Mouse (Mus musculus) kidney, embryonic 16.5 days (tissue): Measurements from ENCODE around the gene Clcnka. TPM values are rescaled to one million over a fixed set of nuclear protein-coding genes. Genes with fewer than 3 reads are reported as not detected.
A peak's percentile ranks its signal among the peaks of the same experiment; 100 is the strongest.

Source experiments
- ATAC-seq: fragments of 200-750 bp; cut with Nextera tagmentation; 2 replicates; pipeline ENCODE4 v1.8.0; 2017; ENCODE audit warnings: moderate TSS enrichment; ENCODE audit not compliant: low FRiP score, low TSS enrichment
- H3K27ac ChIP-seq: fragments of 300-500 bp; sonication (generic); 2 replicates; pipeline ENCODE4 v1.5.1; 2014; ENCODE audit warnings: low read length
- H3K27me3 ChIP-seq: fragments of 300-500 bp; sonication (generic); 2 replicates; pipeline ENCODE4 v1.6.1; 2014; ENCODE audit warnings: low read length, control low read depth, mixed read lengths; ENCODE audit not compliant: insufficient read depth
- H3K36me3 ChIP-seq: fragments of 300-500 bp; sonication (generic); 2 replicates; pipeline ENCODE4 v1.6.1; 2014; ENCODE audit warnings: low read length, control low read depth, mixed read lengths; ENCODE audit not compliant: insufficient read depth
- H3K4me1 ChIP-seq: fragments of 300-500 bp; sonication (generic); 2 replicates; pipeline ENCODE4 v1.6.1; 2014; ENCODE audit warnings: low read length, control low read depth, mixed read lengths; ENCODE audit not compliant: insufficient read depth
- H3K4me2 ChIP-seq: fragments of 300-500 bp; sonication (generic); replicated peaks from 2 replicates; pipeline ENCODE4 v1.6.1; 2014; ENCODE audit warnings: low read depth, low read length
- H3K4me3 ChIP-seq: fragments of 300-500 bp; sonication (generic); 2 replicates; pipeline ENCODE4 v1.5.1; 2014; ENCODE audit warnings: mild to moderate bottlenecking, low read length
- H3K9ac ChIP-seq: fragments of 300-500 bp; sonication (generic); replicated peaks from 2 replicates; pipeline ENCODE4 v1.6.1; 2014; ENCODE audit warnings: low read length
- H3K9me3 ChIP-seq: fragments of 300-500 bp; sonication (generic); 2 replicates; pipeline ENCODE4 v1.6.1; 2016; ENCODE audit warnings: low read length, control low read depth
- WGBS: fragments of 180-500 bp; shearing (Covaris S2); extraction: QIAGEN DNeasy Blood & Tissue Kit; methylation state at CpG from one replicate; pipeline ENCODE4 v1.1.7; 2014; 5-methylcytosine and 5-hydroxymethylcytosine counted together
- polyA plus RNA-seq: library from polyadenylated mRNA; unstranded; fragments of >200 nt; fragmentation: Nextera tagmentation; extraction: Ambion mirVana; gene quantifications from 2 replicates; pipeline ENCODE4 v1.2.1, GENCODE M21; 2015

The Clcnka gene
- polyA plus RNA-seq, 1 experiment from 2014 or later = 17.8 TPM

- 72% methylated on average over 7 of the region's 7 CpGs for WGBS
Observed at GRCm38 (mm10) chr4:141386150-141386549, 12.4 kb downstream of the Clcnka start.

GRCm38 (mm10) chr4:141385275-141385674, 13.2 kb downstream of the Clcnka start:
- H3K27me3 ChIP-seq = peaks cover 24% of the 10 kb centered on the region
- H3K4me2 ChIP-seq = no peak overlapping the region
- H3K36me3 ChIP-seq = no peaks in the 10 kb centered on the region
- no peak overlapping the region for H3K9ac ChIP-seq
- H3K4me3 ChIP-seq = no peak overlapping the region
- ATAC-seq = no peak
- H3K27ac ChIP-seq = no peak overlapping the region
- WGBS = 2% methylated on average over 7 of the region's 7 CpGs
- H3K4me1 ChIP-seq = peaks cover 7% of the 10 kb centered on the region
- H3K9me3 ChIP-seq = no peaks in the 10 kb centered on the region

More at GRCm38 (mm10) chr4:141386150-141386549, 12.4 kb downstream of the Clcnka start:
- no peaks in the 10 kb centered on the region for H3K9me3 ChIP-seq
- no peak overlapping the region for H3K27ac ChIP-seq
- H3K9ac ChIP-seq = no peak overlapping the region
- H3K4me3 ChIP-seq = no peak overlapping the region
- peaks cover 24% of the 10 kb centered on the region for H3K27me3 ChIP-seq
- H3K4me2 ChIP-seq = no peak overlapping the region
- no peaks in the 10 kb centered on the region for H3K36me3 ChIP-seq
- no peak for ATAC-seq
- H3K4me1 ChIP-seq = peaks cover 7% of the 10 kb centered on the region

DNA sequence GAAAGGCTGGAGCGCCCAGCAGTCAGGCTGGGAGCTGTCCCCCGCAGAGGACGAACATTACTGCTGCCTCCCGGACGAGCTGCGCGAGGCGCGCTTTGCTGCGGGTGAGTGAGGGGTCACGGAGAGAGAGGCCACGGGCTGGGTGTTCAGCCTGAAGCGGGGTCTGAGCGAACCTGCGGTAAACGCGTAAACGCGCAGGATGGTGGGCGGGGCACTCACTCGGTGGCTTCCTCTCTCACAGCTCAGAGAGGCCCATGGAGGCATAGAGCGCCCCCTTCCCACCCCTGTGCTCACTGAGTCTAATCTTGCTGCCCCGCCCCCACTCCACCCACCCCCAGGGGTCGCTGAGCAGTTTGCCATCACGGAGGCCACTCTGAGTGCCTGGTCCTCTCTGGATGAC, 16.1 kb downstream of the Clcnka start:
- peak overlapping the region; percentile 68 for H3K4me2 ChIP-seq
- H3K9ac ChIP-seq = peak overlapping the region; percentile 42
- peaks cover 24% of the 10 kb centered on the region for H3K27me3 ChIP-seq
- ATAC-seq = peak; percentile 32
- H3K27ac ChIP-seq = no peak overlapping the region
- H3K4me3 ChIP-seq = peak overlapping the region; percentile 36
- H3K4me1 ChIP-seq = peaks cover 7% of the 10 kb centered on the region
- WGBS = under 1% methylated on average over 25 of the region's 25 CpGs
- H3K36me3 ChIP-seq = no peaks in the 10 kb centered on the region
- H3K9me3 ChIP-seq = no peaks in the 10 kb centered on the region

DNA sequence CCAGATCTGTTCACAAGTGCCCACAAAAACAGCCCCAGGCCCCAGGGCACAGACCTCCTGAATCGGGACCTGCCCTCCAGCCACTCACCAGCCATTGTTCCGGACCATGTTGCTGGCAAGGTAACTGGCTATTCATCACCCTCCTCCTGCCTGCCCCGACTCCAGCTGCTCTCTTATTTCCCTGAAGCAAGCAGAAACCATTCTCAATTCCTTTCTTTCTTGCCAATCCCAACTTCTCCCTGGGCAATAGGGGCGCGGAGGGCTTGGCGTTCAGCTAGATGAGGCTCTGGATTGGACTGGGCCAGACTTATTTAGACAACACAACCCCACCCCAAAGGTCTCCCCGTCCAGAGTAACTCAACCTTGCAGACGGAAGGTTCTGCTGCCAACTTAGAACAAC, 18.9 kb downstream of the Clcnka start:
- no peaks in the 10 kb centered on the region for H3K36me3 ChIP-seq
- no peak overlapping the region for H3K4me2 ChIP-seq
- no peaks in the 10 kb centered on the region for H3K9me3 ChIP-seq
- no peak overlapping the region for H3K4me3 ChIP-seq
- 61% methylated on average over 8 of the region's 8 CpGs for WGBS
- H3K9ac ChIP-seq = no peak overlapping the region
- H3K27me3 ChIP-seq = peaks cover 23% of the 10 kb centered on the region
- H3K4me1 ChIP-seq = peaks cover 7% of the 10 kb centered on the region
- ATAC-seq = no peak
- H3K27ac ChIP-seq = no peak overlapping the region

DNA sequence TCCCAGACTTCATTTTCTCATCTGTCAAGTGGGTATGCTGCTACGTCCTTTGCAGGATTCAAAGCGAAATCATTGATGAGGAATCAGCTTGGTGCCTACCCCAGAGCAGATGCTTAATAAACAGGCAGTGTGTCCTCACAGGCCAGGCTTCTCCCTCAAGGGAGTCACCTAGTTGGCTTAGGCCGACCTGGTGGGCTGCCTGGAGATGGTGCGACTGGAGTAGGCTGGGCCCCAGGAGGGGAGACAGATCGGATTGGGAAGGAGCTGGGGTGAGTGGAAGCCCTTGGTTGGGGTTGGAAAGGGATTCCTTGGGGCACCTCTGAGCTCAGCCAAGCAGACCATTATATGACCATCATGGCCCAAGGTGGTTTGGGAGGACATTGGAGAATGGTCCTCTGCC, 26.1 kb downstream of the Clcnka start:
- Histone ChIP-seq H3K27ac (no peak overlapping the region), H3K9me3 (no peaks in the 10 kb centered on the region)
- WGBS = 94% methylated on average over 5 of the region's 5 CpGs

DNA sequence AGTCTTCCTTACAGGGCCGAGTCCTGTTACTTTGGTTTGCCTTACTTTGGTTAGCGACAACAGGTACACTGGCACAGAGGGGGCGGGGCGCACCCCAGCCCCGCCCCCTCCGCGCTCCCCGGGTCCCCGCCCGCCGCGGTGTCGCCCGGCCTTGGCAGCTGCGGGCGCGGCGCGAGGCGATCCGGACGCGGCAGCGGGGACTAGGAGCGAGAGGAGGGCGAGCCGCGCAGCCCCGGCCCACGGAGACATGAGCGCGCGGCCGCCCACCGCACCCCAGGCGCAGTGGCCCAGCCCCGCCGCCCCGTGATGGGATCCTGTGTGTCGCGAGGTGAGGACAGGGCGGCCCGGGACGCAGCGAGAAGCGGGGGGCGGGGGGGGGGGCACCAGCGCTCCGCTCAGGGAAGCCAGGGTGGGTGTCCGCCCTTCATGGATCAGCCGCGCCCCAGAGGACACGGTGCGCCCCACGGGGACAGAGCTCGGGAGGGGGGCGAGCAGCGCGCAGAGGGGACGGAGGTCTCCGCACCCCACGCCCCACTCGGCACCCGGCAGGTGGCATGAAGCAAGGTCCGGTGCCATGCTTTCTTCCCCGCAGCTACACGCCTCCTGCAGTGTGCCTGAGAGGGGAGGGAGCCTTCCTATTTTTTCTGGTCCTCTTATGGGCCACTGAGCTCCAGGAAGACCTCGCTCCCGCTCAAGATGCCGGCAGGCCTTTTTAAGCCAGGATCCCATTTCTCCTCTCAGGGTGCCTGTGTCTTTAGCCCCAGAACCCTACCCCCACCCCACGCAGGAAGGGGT, 30.3 kb downstream of the Clcnka start, which contains the start of gene Fam131c:
TSS of gene Fam131c (plus strand) at position 224 of the 795 bp plus-strand sequence.
- Histone ChIP-seq H3K27me3 (peaks cover 3% of the 10 kb centered on the region; the same call in 1 of the 2 replicates), H3K4me3 (peak within 1 kb of the TSS; percentile 60), H3K36me3 (no peaks in the 10 kb centered on the region), H3K9me3 (no peaks in the 10 kb centered on the region), H3K9ac (peak within 1 kb of the TSS; percentile 74), H3K4me2 (peak within 1 kb of the TSS; percentile 100), H3K4me1 (0 out of 2 replicates have a peak, but pooled peaks cover 12% of the 10 kb centered on the region), H3K27ac (no peak within 1 kb of the TSS)
- WGBS = 1% methylated on average over 38 of the region's 71 CpGs
- ATAC-seq = peak; percentile 21; the same call in 1 of the 2 replicates

More for the DNA sequence above, 26.1 kb downstream of the Clcnka start:
- Histone ChIP-seq H3K36me3 (no peaks in the 10 kb centered on the region), H3K9ac (no peak overlapping the region), H3K27me3 (no peaks in the 10 kb centered on the region; the same call in 1 of the 2 replicates), H3K4me1 (0 out of 2 replicates have a peak, but pooled peaks cover 5% of the 10 kb centered on the region), H3K4me2 (no peak overlapping the region), H3K4me3 (no peak overlapping the region)
- ATAC-seq = no peak

DNA sequence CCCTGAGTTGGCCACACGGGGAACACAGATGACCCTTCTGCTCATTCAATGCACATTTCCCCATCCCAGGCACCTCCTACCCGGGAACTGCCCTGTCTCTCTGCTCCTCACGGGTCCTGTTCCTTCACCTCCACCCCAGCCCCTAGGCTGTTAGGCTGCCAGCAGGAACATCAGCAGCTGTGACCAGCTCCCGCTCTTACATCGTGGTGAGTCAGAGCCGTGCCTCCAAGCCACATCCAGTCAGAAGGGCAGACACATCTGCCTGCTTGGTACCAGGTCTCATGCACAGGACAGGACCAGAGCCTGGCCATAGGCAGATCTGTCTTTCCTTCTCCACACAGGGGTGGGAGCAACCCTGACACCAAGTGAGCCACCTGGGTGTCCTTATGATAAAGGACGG, 32.6 kb downstream of the Clcnka start:
- Histone ChIP-seq H3K27me3 (peaks cover 3% of the 10 kb centered on the region; the same call in 1 of the 2 replicates), H3K27ac (no peak overlapping the region), H3K4me2 (no peak overlapping the region), H3K9me3 (no peaks in the 10 kb centered on the region), H3K4me3 (no peak overlapping the region), H3K36me3 (no peaks in the 10 kb centered on the region), H3K4me1 (0 out of 2 replicates have a peak, but pooled peaks cover 12% of the 10 kb centered on the region), H3K9ac (no peak overlapping the region)
- no peak for ATAC-seq
- WGBS = 61% methylated on average over 7 of the region's 7 CpGs

DNA sequence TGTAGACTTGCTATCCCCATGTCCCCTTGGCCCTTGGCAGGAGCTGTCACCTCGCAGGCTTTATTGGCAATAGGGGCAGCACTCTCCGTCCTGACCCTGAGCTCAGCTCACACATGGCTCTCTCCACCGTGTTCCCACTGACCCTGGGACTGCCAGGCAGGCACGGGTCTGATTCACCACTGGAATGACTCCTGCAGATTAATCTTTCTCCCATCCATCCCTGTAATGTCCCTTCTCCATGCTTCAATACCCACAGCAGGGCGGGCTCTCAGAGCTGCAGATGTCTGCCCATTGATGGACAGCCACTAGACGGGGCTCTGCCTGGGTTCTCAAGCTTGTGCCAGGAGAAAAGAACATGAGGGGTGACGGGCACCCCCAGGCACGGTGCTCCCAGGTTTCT, 33.4 kb downstream of the Clcnka start:
- peaks cover 3% of the 10 kb centered on the region; the same call in 1 of the 2 replicates for H3K27me3 ChIP-seq
- peak; percentile 25; the same call in 1 of the 2 replicates for ATAC-seq
- no peak overlapping the region for H3K27ac ChIP-seq
- no peak overlapping the region for H3K9ac ChIP-seq
- H3K4me2 ChIP-seq = no peak overlapping the region
- H3K36me3 ChIP-seq = no peaks in the 10 kb centered on the region
- H3K4me3 ChIP-seq = no peak overlapping the region
- WGBS = 31% methylated on average over 8 of the region's 8 CpGs
- H3K4me1 ChIP-seq = 0 out of 2 replicates have a peak, but pooled peaks cover 12% of the 10 kb centered on the region
- no peaks in the 10 kb centered on the region for H3K9me3 ChIP-seq

DNA sequence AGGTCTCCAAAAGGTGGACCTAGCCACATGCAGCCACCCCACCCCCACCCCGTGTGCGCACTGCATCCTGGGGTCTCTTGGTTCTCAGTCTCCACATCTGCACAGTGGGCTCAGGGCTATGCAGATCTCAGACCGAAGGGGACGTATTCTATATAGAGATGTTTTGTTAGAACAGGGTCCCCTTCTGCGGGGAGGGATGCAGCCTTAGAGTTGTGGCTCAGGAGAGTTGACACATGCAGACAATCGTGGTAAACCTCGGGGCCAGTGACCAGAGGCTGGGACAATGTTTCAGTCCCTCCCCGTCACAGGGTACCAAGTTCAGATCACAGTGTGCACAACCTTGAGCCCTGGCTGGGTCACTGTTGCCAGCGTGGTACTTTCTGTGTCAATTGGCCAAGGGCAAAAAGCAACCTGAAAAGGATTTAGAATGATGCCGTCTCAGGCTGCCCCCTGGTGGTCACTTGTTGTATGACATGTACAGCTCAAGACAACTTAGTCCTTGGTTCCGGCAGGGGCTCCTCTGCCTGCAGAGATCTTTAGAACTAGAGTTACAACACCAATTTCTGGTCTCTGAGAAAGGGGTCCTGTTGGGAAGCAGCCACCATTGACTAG, 35.5 kb downstream of the Clcnka start:
- Histone ChIP-seq H3K36me3 (no peaks in the 10 kb centered on the region), H3K9ac (no peak overlapping the region), H3K4me2 (no peak overlapping the region), H3K9me3 (peaks cover under 1% of the 10 kb centered on the region; the same call in 1 of the 2 replicates), H3K4me1 (peaks cover 17% of the 10 kb centered on the region; the same call in 1 of the 2 replicates), H3K27ac (no peak overlapping the region), H3K27me3 (0 out of 2 replicates have a peak, but pooled peaks cover 3% of the 10 kb centered on the region), H3K4me3 (no peak overlapping the region)
- 26% methylated on average over 11 of the region's 11 CpGs for WGBS
- ATAC-seq = no peak; the same call in 1 of the 2 replicates
